Mouse (Mus musculus) E14TG2a.4 (cell line): Measurements from ENCODE around the gene Synpr.

Source experiments
- H3K27me3 ChIP-seq: 2 replicates; pipeline ENCODE4 v1.6.1; 2014; ENCODE audit warnings: low read length, control low read depth; ENCODE audit not compliant: insufficient read depth
- H3K36me3 ChIP-seq: 2 replicates; pipeline ENCODE4 v1.6.1; 2014; ENCODE audit warnings: low read length, control low read depth; ENCODE audit not compliant: insufficient read depth
- H3K4me1 ChIP-seq: replicated peaks from 2 replicates; pipeline ENCODE4 v1.6.1; 2014; ENCODE audit warnings: low read depth, low read length, control low read depth
- H3K4me3 ChIP-seq: replicated peaks from 2 replicates; pipeline ENCODE4 v1.5.1; 2014; ENCODE audit warnings: mild to moderate bottlenecking, low read length
- H3K9me3 ChIP-seq: 2 replicates; pipeline ENCODE4 v1.6.1; 2014; ENCODE audit warnings: low read length, control low read depth
- CTCF ChIP-seq: conservative IDR thresholded peaks from 2 replicates; pipeline ENCODE4 v1.5.1; 2014; ENCODE audit warnings: low read length
- NANOG ChIP-seq: IDR thresholded peaks from 2 replicates; pipeline ENCODE4 v1.6.1; 2014; ENCODE audit warnings: borderline replicate concordance, low read length, mixed read lengths
- POU5F1 ChIP-seq: IDR thresholded peaks from 2 replicates; pipeline ENCODE4 v1.6.1; 2014; ENCODE audit warnings: low read length, borderline replicate concordance

Gene Synpr

DNA sequence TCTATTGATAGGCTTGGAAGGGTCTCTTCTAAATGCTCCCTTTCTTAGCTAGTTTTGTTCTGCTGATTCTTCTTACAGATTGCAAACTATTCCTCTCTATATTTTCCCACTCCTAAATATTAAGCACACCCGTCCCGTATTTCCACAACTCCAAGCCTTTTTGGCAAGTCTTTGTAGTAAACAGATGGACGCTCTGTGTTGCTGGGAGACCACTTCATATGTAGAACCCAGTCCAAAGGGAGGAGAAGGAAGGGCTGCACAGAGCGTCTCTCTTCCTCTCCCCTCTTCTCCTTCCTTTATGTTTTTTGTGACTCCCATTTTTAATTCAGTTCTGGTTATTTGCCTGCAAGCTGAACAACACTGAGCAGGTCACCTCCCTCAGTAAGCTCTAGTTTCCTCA, 1.4 kb upstream of the Synpr start:
- TF ChIP-seq CTCF, result no peak
- TF ChIP-seq NANOG, result no peak
- no peak for TF ChIP-seq POU5F1
- Histone ChIP-seq H3K4me1 (peaks cover 16% of the 10 kb centered on the region), H3K9me3 (no peaks in the 10 kb centered on the region), H3K27me3 (peaks cover 8% of the 10 kb centered on the region), H3K4me3 (no peak overlapping the region), H3K36me3 (no peaks in the 10 kb centered on the region)

DNA sequence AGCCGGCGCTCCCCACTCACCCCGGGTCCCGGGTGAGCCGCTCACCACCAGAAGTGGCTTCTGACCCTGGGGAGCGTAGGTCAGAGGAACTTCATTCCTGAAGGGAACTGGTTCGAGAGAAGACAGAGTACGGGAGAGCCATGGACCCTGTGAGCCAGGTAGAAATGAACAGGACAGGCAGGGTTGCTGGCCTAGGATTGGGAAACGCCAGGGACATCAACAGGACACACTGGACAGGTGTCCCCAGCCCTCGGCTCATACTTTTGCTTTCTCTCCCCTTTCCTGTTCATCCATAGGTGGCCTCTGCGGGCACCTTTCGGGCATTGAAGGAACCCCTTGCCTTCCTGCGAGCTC, 242 bp downstream of the Synpr start:
- no peaks in the 10 kb centered on the region for H3K9me3 ChIP-seq
- H3K4me1 ChIP-seq, result peaks cover 8% of the 10 kb centered on the region
- peaks cover 8% of the 10 kb centered on the region for H3K27me3 ChIP-seq
- no peak for TF ChIP-seq NANOG
- TF ChIP-seq POU5F1, result no peak
- no peak for TF ChIP-seq CTCF
- H3K4me3 ChIP-seq, result peak overlapping the region; percentile 70
- H3K36me3 ChIP-seq, result no peaks in the 10 kb centered on the region

- Histone ChIP-seq H3K36me3 (no peaks in the 10 kb centered on the region), H3K27me3 (peaks cover 8% of the 10 kb centered on the region), H3K4me1 (peaks cover 5% of the 10 kb centered on the region), H3K4me3 (no peak overlapping the region), H3K9me3 (no peaks in the 10 kb centered on the region)
- TF ChIP-seq NANOG (no peak), POU5F1 (no peak), CTCF (no peak)
Observed at GRCm38 (mm10) chr14:13285341-13286130, 956 bp downstream of the Synpr start.

DNA sequence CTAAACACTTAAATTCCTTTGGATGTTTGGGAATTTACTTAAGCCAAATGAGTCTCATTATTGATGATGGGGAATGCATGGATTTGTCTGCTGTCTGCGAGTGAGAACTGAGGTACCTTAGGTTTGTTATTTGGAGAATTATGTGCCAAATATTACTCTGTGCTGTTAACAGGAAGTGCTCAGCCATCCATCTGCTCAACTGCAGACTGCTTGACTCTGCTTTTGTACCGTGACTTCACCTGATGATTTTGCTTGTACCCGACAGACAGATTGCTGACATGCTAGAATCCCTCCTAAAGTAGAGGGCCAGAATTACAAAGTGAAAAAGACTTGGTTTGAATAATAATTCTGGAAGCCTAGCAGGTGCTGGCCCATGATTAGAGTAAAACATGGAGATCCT, 9.6 kb downstream of the Synpr start:
- H3K4me1 ChIP-seq, result no peaks in the 10 kb centered on the region
- H3K36me3 ChIP-seq, result no peaks in the 10 kb centered on the region
- H3K4me3 ChIP-seq, result no peak overlapping the region
- TF ChIP-seq CTCF (no peak), POU5F1 (no peak), NANOG (no peak)
- H3K27me3 ChIP-seq, result no peaks in the 10 kb centered on the region
- H3K9me3 ChIP-seq, result peaks cover 4% of the 10 kb centered on the region; the same call in 1 of the 2 replicates

DNA sequence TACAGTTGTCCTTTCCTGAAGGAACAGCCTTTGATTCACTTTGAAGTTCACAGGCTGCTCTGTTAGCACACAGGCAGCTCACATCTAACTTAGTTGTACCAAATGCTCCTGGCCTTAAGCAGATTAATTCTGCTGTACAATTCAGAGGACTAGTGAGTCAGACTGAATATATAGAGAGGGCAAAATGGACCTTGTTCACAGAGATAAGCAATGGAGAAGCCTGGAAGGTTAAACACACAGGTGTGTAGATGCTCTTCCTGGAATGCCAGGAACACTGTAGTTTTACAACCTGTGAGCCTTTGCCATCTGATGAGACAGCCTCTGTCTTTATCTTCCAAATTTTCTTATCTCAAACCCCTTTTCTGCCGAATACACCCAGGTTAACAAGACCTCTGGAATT, 29.7 kb downstream of the Synpr start:
- Histone ChIP-seq H3K4me3 (no peak overlapping the region), H3K9me3 (no peaks in the 10 kb centered on the region), H3K36me3 (no peaks in the 10 kb centered on the region), H3K27me3 (no peaks in the 10 kb centered on the region), H3K4me1 (no peaks in the 10 kb centered on the region)
- TF ChIP-seq POU5F1 (no peak), CTCF (no peak), NANOG (no peak)

DNA sequence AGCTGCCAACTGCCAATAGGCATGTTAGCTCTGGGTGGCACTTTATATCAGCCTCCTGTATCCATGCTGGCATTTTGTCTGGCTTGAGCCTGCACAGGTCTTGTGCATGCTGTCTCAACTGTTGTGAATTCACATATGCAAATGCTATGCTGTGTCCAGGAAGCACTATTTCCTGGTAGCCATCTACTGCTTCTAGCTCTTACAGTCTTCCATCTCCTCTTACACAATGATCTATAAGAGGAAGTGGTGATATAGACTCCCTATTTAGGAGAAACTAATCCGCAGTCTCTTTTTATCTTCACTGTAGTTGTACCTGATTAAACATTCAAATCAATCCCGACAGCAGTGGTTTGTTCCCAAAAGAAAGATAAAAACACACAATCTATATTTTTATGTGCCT, 43.9 kb downstream of the Synpr start:
- no peak overlapping the region for H3K4me3 ChIP-seq
- TF ChIP-seq NANOG (no peak), POU5F1 (no peak), CTCF (no peak)
- H3K4me1 ChIP-seq, result no peaks in the 10 kb centered on the region
- H3K27me3 ChIP-seq, result no peaks in the 10 kb centered on the region
- H3K9me3 ChIP-seq, result no peaks in the 10 kb centered on the region
- no peaks in the 10 kb centered on the region for H3K36me3 ChIP-seq

- TF ChIP-seq CTCF (no peak), POU5F1 (no peak), NANOG (no peak)
- Histone ChIP-seq H3K4me1 (no peaks in the 10 kb centered on the region), H3K4me3 (no peak overlapping the region), H3K27me3 (no peaks in the 10 kb centered on the region), H3K9me3 (no peaks in the 10 kb centered on the region), H3K36me3 (no peaks in the 10 kb centered on the region)
Observed at GRCm38 (mm10) chr14:13332497-13333306, 48.1 kb downstream of the Synpr start.

- Histone ChIP-seq H3K9me3 (no peaks in the 10 kb centered on the region), H3K4me3 (no peak overlapping the region), H3K27me3 (no peaks in the 10 kb centered on the region), H3K4me1 (no peaks in the 10 kb centered on the region), H3K36me3 (no peaks in the 10 kb centered on the region)
- TF ChIP-seq POU5F1 (no peak), CTCF (no peak), NANOG (no peak)
Observed at GRCm38 (mm10) chr14:13333372-13333771, 48.8 kb downstream of the Synpr start.
